Mouse (Mus musculus): ENCODE measurements around the gene Fbh1.

DNA sequence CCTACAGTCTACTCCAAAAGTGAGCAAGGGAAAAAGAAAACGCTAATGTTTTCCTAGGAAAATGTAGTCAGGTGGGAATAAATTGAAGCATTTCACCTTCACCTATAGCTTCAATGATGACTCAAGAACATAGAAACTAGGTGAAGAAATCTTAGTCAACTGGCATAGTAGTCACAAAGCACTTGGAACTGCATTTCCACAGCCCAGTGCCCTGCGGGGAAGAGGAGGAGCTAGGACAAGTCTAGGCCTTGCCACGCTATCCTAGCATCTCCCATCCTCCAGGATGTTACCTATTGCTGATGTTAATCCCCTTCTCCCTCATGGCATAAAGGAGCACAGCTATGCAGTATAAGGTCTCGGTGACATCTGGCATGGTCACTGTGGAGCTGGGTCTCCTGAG, 14.8 kb downstream of the Fbh1 start:
- no peak for TF ChIP-seq CTCF (IDR thresholded peaks at IDR 0.05; ENCODE audit: insufficient read depth, low read depth, low read length)
- TF ChIP-seq POLR2A (IDR thresholded peaks at IDR 0.05; ENCODE audit: insufficient read depth, low read depth, low read length), result no peak
